Mouse (Mus musculus) layer of hippocampus, adult 9-11 months (tissue): ENCODE results near the gene Fstl4.
A peak's percentile ranks its signal among the peaks of the same experiment; 100 is the strongest.

Experiments
- DNase-seq: peaks from one replicate; pipeline ENCODE4 v3.0.0; 2022

The Fstl4 gene

DNA sequence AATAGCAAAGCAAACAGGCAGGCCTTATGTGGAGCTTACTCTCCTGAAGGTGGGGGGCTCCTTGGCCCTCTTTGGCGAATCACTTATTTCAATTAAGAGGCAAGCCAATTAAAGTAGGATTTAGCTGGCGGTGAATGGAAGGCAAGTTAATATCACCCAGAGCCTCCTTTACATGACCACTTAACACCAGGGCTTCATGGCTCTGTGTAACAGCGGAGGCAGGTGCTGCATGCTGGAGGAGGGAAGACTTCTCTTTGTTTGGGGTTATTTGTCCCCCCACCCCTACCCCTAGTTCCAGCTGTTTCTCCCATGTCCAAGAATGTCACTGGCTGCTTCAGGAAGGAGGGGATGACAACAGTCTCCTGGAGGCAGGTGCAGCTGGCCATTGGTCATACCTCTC, 10.9 kb downstream of the Fstl4 start:
- no peak for DNase-seq

DNA sequence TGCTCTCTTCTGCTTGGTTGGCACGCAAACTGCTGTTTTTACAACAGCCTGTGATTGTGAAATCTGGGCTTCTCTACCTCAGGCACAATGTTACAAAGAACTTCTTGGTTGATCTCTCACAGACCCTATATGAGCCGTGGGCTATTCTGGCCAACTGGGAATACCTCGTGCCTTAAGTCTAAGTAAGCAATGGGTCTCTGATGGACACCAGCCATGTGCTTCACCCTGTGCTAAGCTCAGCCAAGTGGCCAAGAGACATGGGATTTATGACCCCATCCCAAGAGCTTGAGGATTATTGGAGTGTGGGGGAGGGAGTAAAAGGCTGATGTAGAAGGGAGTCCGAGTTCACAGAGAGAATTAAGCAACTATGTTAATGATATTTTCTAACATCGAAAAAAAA, 18.0 kb downstream of the Fstl4 start:
- DNase-seq = no peak

DNA sequence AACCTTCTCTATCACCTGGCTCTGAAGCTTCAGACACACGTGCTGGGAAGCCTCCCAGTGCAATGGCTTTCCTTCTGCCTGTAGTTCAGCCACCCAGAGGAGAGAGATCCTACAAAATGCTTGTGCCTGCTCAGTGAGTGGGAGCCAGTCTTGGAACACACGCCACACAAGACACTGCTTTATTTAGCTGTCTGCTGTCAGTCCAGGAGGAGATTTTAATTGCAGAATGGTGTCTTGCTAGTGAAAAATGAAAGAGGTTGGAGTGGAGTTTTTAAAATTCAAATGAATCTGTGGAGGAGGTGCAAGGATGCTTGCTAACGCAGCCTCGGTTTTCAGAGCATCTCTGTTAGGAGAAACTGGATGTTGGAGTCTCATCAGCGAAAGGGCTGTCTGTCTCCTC, 29.9 kb downstream of the Fstl4 start:
- DNase-seq = peak; percentile 71

DNA sequence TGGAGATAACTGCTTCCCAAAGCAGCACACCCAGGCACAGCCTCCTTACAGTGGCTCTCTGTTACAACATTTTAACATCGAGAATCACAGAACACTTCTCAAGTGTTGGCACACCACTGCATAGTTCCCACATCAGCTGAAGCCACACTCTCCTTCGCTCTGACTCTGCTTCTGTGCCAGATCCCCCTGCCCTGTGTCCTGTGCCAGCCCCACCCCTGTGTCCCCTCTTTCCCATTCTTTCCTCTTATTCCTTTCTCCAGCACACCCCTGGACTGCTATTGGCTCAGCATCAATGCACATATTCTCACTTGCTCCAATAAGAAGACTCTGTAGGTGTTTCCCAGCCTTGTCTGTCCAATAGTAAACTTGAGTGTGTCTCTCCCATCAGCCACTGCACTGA, 45.1 kb downstream of the Fstl4 start:
- DNase-seq = no peak

DNA sequence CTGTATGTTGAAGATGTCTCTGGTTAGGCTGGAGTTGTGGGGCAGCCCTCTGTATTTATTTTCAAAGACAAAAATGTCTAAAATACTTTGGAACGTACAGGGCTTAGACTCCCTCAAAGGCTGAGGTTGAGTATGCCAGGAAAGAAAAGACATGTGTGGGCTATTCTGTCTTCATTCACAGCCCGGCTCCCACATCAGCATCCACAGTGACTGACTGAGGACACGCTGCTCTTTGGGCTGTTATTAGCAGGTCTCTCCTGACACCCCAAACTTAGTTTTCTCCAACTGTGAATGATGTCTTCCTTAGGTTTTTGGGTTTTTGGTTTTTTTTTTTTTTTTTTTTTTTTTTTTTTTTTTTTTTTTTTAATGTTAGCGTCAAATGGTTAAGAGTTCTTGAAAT, 51.6 kb downstream of the Fstl4 start:
- DNase-seq = no peak

DNA sequence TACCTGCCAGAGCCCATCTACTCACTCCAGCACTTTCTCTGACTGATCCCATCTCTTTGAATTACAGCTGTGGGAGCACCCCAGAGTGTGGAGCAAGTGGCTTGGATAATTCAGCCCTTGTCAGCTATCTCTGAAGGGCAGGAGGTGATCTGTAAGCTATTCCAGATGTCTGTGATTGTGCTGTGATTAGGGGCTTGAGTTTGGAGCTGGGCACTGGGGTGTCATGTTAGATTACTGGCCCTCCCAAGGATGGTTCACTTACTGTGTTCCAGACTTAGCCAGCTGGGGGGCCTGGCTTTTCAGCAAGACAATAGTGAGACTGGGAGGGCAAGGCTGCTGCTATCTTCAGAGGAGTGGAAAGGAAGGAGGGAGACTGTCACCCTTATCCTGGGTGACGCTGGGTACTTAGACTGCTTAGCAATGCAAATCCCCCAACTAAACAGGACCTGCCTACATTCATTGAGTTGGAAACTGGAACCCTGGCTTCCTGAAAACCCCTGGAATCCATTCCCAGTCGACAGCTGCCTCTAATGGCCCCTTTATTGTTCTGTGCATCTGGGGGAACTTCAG, 56.0 kb downstream of the Fstl4 start:
- no peak for DNase-seq

DNA sequence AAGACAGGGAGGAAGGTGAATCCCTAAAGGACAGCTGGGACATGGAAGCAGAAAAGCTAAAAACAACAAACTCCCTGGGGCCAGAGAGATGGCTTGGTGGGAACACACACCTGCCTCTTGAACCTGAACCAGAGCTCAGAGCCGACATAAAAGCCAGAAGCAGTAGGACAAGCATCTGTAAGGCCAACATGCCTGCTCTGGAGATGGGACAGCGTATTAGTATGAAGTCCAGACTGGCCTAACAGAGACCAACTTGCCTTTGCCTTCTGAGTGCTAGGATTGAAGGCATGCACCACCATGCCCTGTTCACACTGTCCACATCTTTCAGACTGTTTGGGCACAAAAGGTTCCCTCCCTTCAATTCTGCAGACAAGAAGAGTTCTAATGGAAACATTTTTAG, 62.2 kb downstream of the Fstl4 start:
- no peak for DNase-seq

DNA sequence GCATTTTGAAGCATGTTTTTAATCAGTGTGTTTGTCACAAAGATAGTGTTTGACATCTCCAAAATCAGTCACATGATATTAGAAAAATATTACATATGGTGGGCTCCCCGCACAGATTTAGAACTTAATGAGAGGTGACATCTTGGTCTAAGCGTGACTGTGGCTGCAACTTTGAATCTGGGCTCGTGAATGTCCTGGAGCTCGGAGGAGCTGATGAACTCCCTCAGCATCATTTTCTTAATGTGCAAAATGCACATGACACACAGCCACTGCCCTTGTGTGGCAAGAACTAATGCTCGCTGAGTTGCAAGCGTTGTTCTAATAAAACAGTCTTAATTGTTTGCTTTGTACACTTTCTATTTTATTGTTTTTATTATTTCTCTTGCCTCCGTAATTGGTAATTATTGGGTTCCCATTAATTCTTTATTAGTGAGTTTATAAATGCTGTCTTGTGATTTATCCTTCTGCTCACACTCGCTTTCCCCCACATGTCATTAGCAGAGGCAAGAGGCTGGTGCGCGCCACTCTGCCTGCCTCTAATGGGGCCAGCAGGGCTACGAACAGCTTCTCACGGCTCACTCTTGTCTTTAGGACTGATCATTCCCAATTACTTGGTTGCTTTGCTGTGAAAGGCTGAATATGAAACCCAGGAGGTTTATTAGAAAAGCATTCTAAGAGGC, 67.3 kb downstream of the Fstl4 start:
- no peak for DNase-seq

DNA sequence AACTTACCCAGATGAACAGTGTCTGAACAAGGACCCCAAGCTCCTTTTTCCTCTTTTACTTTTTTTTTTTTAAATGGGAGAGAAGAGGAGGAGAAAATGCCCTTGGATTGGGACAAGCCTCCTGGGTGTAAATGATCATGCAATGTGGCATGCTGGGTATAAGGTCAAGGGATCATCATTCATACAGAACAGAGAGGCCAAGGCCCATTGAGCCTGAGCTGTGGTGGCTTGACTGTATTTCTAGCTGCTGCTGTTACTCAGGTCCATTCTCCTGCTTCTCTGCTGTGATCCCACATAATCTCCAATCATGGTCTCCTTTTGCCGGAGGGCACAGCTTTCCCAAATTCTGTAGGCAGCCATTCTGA, 67.9 kb downstream of the Fstl4 start:
- DNase-seq = no peak

DNA sequence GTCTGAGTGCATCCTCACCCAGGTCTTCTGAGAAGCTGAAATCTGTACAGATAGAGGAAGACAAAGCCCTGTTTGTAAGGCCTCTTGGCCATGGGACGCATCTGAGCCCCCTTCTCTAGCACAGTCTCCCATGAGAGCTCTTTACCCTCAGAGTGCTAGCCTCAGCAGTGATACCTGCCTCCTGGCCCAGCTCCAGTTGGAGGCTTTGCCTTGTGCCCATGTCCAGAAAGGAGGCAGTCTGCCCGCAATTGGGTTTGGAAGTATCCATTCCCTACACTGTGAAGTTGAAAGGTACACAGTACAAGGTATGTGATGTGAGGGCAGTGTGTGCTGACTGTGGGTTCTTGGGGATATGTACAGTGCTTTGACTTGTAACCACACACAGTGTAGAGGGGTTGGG, 84.3 kb downstream of the Fstl4 start:
- no peak for DNase-seq

DNA sequence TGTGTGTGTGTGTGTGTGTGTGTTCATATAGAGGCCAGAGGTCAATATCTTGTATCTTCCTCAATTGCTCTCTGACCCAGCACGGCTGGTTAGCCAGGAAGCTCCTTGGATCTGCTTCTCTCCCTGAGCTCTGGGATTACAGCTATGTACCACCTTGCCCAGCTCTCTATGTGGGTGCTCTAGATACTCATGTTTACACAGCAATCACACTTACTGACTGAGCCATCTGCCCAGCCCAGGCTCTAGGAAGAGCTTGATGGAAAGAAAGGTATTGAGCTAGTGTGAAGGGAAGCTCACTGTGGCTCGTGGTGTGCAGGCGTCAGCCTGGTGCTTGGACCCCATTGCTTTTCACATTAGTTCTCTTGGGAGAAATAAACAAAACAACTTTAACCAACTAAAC, 85.6 kb downstream of the Fstl4 start:
- no peak for DNase-seq

DNA sequence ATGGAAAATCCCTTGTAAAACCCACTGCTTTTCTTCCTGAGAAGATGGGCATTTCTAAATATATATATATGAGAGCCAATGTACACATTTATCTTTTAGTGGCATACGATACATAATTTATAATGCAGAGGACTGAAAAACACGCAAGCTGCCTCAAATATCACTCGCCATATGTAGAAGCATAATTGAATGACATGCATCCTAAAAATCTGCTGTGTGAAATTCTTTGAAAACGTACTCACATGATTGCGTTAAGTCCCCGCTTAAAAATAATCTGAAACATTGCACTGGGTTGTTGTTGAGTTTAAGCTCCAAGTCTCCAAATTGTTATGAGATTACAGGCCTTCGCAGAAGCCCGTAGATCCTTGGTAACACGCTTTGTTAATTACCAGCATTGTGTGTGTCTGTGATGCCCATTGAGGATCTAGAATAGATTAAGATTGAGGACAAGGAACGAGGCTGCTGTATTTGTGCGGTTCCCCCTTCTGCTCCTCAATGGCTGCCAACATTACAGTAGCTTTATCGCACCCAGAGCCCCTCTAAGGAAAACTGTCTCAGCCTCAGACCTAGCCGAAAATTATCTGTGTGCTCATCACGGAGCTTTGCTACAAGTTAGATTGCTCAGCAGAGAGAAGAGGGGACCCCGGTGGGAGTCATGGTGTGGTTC, 108.5 kb downstream of the Fstl4 start:
- DNase-seq = no peak

DNA sequence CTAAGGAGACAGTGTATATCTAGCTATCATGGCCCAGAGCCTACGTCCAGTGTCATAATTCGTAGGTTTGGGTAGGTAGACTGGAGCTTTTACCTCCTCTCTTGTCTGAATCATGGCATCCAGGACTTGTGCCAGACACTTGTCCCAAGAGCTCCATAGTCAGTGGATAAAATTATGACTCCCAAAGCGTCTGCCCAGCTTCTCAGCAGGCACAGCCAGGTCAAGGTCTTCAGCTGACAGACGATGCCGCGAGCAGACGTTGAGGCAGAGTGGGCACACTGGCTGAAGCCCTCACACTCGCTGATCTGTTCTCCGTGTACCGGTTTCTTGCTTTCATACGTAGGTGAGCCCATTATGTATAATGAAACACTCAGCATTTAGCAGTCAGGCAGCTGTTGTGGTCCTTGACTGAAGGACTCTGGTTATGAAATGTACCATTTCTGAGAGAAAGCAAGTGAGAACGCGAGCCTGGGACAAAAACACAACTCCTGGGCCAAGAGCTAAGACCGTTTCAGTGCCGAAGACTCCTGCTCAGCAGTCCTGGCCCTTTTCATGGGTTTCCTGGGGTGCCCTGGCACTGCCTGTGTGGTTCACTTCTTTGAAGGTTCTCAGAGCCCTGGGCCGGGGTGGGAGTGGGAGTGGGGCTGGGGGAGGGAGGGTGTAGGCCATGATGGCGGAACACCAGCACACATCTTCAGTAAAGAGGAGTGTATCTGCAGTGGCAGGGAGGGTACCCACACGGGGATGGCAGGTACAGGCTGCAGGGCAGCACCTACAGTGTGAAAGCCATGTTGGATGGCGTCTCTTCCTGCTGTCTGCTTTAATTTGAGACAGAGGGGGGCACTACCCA, 111.7 kb downstream of the Fstl4 start:
- DNase-seq = no peak

DNA sequence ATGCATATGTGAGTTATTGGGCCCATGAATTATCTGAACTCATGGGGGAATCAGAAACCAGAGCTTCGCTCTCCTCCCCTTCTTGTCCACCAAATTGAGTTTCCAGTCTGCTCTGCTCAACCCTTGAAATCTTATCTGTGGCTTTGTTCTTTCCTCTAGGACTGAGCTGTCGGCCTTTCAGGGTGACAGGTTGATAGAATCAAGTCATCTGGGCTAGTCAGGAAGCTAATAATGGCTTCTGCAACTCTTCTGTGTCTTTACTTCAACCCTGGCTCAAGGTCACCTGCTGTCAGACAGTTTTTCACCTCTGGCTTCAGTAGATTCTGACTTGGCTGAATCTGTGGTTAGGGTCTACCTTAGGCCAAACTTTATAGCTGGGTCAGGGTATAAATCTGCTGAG, 113.2 kb downstream of the Fstl4 start:
- DNase-seq = no peak

DNA sequence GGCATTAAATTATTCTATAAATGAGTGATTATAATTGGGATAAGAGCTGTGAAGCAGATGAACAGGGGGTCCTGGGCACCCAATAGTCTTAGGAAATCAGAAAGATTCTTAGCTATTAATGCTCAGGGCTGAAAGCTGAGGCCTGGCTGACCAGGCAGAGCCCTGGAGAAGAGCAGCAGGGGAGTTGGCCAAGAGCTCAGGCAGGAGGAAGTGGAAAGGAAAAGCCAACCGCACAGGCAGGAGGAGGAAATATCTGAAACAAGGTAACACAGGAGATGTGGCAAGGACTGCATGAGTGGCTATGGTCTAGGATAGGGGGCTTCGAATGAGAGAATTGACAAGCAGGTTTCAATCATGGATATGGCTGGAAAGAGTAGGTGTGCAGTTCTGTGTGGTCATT, 115.5 kb downstream of the Fstl4 start:
- no peak for DNase-seq

DNA sequence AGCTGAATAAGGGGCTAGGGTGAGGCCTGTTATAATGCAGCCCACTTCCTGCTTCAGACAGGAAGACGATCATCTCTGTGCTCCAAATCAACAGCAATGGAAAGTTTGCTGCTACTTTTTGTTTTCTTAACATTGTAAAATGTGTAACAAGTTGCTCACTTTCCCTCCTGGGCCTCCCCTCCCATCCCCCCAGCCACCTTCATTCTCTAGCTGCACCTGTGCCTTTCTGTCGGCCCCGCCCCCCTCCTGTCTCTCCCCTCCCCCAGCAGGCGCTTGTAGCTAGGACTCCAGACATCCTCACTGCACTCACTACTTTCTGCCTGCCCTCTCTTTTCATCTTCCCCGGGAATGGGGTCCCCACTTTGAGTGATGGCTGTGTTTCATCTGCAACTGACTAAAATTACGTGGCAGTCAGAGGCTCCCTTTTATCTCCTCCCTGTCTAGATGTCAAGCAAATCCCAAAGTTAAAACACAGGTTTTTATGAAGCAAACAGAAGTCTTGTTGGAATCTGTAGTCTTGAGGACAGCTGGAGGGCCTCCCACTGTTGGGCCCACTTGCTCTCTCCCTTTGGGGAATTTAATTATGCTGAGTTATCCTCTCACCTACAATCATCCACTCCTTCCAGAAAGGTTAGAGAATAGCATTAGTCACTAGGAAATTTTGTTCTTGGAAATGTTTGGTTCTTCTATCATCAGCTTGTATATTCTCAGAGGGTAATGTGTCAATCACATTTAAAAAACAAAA, 122.3 kb downstream of the Fstl4 start:
- no peak for DNase-seq

DNA sequence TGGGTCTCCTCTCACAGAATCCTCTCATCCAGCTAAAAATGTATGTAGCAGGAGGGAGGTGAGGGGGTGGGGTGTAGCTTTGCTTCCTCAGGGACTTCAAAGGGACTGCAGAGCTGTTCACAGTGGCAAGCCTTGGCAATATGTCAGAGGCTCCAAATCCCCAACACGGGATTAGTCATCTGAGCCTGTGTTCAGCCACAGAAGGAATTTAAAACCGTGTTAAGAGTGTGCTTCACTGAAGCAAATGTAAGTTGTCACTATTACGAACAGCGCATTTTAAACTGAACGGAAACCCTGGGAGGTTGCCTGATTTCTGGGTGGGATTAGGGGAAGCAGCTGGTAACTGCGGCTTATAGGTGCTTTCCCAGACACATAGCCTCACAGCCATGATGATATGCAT, 123.7 kb downstream of the Fstl4 start:
- no peak for DNase-seq

DNA sequence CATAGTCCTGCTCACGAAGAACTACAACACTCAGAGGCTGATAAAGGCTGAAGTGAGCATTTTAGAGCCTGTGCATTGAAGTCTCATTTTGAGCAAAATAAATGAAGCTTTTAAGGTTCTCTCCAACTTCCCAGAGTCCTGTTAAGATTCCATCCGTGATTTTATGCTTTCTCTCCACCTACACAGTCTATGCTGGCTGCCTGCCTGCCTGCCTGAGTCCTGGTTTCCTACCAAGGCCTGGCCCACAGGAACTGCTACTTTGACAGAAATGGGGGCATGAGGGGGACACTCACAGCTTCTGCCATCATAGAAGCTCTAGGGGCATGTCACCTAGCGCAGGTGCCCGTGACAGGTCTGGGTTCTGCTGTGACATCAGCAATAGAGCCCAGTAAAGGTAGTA, 125.1 kb downstream of the Fstl4 start:
- peak; percentile 20 for DNase-seq

DNA sequence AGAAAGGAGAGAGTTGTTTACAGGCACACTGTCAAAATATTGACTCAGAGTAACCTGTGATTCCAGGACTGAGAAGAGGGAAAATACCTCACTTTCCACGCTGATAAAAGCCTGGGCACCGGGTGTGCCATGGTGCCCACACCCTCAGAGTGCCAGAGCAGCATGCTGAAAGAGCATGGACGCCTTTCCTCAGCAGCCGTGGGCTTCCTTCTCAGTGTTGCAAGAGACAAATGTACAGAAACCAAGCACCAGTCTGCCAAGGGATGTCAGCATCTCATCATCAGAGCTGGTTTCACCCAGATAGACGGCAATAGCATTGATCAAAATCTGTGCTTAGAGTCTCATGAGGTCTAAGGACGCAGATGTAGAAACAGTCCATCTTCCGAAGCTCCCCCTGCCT, 125.7 kb downstream of the Fstl4 start:
- no peak for DNase-seq

DNA sequence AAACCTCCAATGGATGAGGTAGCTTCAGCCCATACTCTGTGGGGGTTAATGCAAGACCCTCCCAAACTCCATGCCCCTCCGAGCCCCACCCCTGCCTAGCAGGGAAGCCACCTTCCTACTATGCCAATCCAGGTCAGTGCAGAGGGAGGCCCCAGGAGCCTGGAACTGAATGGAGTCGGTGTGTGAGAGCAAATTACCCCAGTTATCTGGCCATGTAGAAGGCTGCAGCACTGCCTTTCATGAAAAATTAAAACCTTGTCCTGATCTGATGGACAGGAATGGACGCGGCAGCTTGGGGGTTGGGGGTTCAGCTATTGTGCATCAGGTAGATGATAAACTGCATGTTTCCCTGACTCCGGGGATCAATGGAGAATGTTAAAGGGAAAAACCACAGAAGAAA, 139.7 kb downstream of the Fstl4 start:
- DNase-seq = no peak

DNA sequence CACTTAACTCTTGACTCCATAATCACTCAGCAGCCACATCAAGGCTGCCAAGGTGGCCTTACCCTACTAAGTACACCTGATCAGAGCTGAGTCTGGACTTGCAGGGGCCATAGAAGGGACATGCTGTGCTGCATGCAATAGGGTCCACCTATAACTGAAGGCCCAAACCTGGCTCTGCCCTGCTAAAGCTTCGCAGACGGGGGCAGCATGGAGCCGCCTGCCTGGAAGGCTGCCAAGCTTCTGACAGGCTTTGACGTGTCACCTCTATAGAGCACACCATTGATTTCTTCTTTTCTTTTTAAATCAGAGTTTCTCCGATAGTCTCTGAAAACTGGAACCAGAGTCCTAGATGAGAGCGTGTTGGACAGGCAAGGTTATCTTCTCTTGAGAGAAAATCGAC, 146.4 kb downstream of the Fstl4 start:
- no peak for DNase-seq

DNA sequence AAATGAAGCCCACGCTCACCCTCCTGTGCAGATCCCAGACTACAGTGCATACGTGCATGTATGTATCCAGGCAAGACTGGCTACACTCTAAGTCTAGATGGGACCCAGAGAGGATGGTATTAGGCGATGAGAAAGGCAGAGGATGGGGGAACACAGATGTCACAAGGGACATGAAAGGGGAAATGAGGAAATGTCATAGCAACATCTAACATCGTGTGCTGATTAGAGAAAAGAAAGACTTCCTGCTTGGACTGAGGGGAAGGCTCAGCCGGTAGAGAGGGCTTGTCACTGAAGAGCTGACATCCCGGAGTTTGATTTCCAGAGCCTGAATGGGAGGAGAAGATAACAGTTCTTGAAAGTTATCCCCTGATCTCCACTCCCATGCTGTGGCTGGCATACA, 150.0 kb downstream of the Fstl4 start:
- DNase-seq = no peak

DNA sequence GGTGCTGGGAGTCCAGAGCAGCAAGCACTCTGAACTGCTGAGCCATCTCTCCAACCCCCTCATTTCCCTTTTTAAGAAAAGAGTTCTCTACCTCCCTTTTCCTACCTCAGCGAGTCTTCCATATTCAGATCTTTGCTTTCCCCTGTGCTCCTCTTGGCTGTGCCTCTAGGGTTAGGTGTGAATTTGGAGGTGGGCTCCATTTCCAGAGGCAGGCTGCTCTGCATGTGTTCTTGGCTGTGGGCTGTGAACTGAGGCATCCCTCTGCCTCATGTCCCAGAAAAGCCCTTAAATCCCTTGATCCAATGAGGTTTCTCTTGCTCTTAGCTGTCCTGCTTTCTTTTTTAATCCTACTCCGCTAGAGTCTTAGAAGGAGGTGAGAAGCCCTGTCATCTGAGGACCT, 151.2 kb downstream of the Fstl4 start:
- no peak for DNase-seq
